Mouse (Mus musculus): ENCODE measurements at regions not wholly inside any gene's neighbourhood (a gene's known extent, or its start where the extent isn't known, plus 50 kb on each side); places are given as distances from the start of the nearest gene placed in this dataset.

GRCm38 (mm10) chr12:39938211-39938610 is 99.6 kb downstream of the Arl4a start:
- ATAC-seq (ENCODE audit: extremely low read depth, insufficient number of reproducible peaks, low FRiP score, poor library complexity, severe bottlenecking): no peak; the same call in 1 of the 2 replicates
- TF ChIP-seq TAL1 (conservative IDR thresholded peaks at IDR 0.05; ENCODE audit: low read depth, low read length) (no peak), GATA2 (IDR thresholded peaks at IDR 0.05; ENCODE audit: borderline replicate concordance, low read depth, low read length) (no peak), POLR2AphosphoS5 (IDR thresholded peaks at IDR 0.05; ENCODE audit: insufficient replicate concordance, low read depth, low read length) (no peak), CTCF (IDR thresholded peaks at IDR 0.05; ENCODE audit: low read depth, low read length) (no peak), GATA1 (IDR thresholded peaks at IDR 0.05; ENCODE audit: borderline replicate concordance, low read length) (no peak)
- Histone ChIP-seq H3K36me3 (replicated peaks) (no peaks in the 10 kb centered on the region), H3K4me1 (ENCODE audit: insufficient read depth, low read depth, low read length) (no peaks in the 10 kb centered on the region), H3K4me3 (ENCODE audit: low read depth, low read length) (no peak overlapping the region), H3K9me3 (replicated peaks) (no peaks in the 10 kb centered on the region), H3K27me3 (ENCODE audit: insufficient read depth, low read length) (no peaks in the 10 kb centered on the region)
- no peak for DNase-seq (ENCODE audit: low spot score)

- Histone ChIP-seq H3K27me3 (ENCODE audit: insufficient read depth, low read length) (no peaks in the 10 kb centered on the region), H3K9me3 (replicated peaks) (no peaks in the 10 kb centered on the region), H3K36me3 (replicated peaks) (no peaks in the 10 kb centered on the region), H3K4me1 (ENCODE audit: insufficient read depth, low read depth, low read length) (no peaks in the 10 kb centered on the region), H3K4me3 (ENCODE audit: low read depth, low read length) (no peak overlapping the region)
- no peak for ATAC-seq (ENCODE audit: extremely low read depth, insufficient number of reproducible peaks, low FRiP score, poor library complexity, severe bottlenecking)
- no peak for TF ChIP-seq POLR2AphosphoS5 (IDR thresholded peaks at IDR 0.05; ENCODE audit: insufficient replicate concordance, low read depth, low read length)
- TF ChIP-seq TAL1 (conservative IDR thresholded peaks at IDR 0.05; ENCODE audit: low read depth, low read length): no peak
- DNase-seq (ENCODE audit: low spot score): no peak
These were observed 101.5 kb downstream of the Arl4a start for GRCm38 (mm10) chr12:39936331-39936730.

GRCm38 (mm10) chr12:39935775-39936174 is 102.0 kb downstream of the Arl4a start:
- H3K27me3 ChIP-seq (ENCODE audit: insufficient read depth, low read length): no peaks in the 10 kb centered on the region
- DNase-seq (ENCODE audit: low spot score): no peak
- TF ChIP-seq GATA2 (IDR thresholded peaks at IDR 0.05; ENCODE audit: borderline replicate concordance, low read depth, low read length): no peak
- no peak for TF ChIP-seq CTCF (IDR thresholded peaks at IDR 0.05; ENCODE audit: low read depth, low read length)
- TF ChIP-seq TAL1 (conservative IDR thresholded peaks at IDR 0.05; ENCODE audit: low read depth, low read length): no peak
- no peak for TF ChIP-seq POLR2AphosphoS5 (IDR thresholded peaks at IDR 0.05; ENCODE audit: insufficient replicate concordance, low read depth, low read length)
- no peak for TF ChIP-seq GATA1 (IDR thresholded peaks at IDR 0.05; ENCODE audit: borderline replicate concordance, low read length)
- H3K4me1 ChIP-seq (ENCODE audit: insufficient read depth, low read depth, low read length): no peaks in the 10 kb centered on the region
- H3K36me3 ChIP-seq (replicated peaks): no peaks in the 10 kb centered on the region
- H3K4me3 ChIP-seq (ENCODE audit: low read depth, low read length): no peak overlapping the region
- no peak for ATAC-seq (ENCODE audit: extremely low read depth, insufficient number of reproducible peaks, low FRiP score, poor library complexity, severe bottlenecking)
- H3K9me3 ChIP-seq (replicated peaks): no peaks in the 10 kb centered on the region

GRCm38 (mm10) chr12:39934877-39935276 is 102.9 kb downstream of the Arl4a start:
- Histone ChIP-seq H3K36me3 (replicated peaks) (no peaks in the 10 kb centered on the region), H3K9me3 (replicated peaks) (no peaks in the 10 kb centered on the region), H3K4me1 (ENCODE audit: insufficient read depth, low read depth, low read length) (no peaks in the 10 kb centered on the region), H3K4me3 (ENCODE audit: low read depth, low read length) (no peak overlapping the region), H3K27me3 (ENCODE audit: insufficient read depth, low read length) (no peaks in the 10 kb centered on the region)
- DNase-seq (ENCODE audit: low spot score) (no peak), ATAC-seq (ENCODE audit: extremely low read depth, insufficient number of reproducible peaks, low FRiP score, poor library complexity, severe bottlenecking) (no peak)
- TF ChIP-seq CTCF (IDR thresholded peaks at IDR 0.05; ENCODE audit: low read depth, low read length) (no peak), GATA1 (IDR thresholded peaks at IDR 0.05; ENCODE audit: borderline replicate concordance, low read length) (no peak), TAL1 (conservative IDR thresholded peaks at IDR 0.05; ENCODE audit: low read depth, low read length) (no peak), GATA2 (IDR thresholded peaks at IDR 0.05; ENCODE audit: borderline replicate concordance, low read depth, low read length) (no peak), POLR2AphosphoS5 (IDR thresholded peaks at IDR 0.05; ENCODE audit: insufficient replicate concordance, low read depth, low read length) (no peak)

- H3K4me3 ChIP-seq (ENCODE audit: low read depth, low read length): no peak overlapping the region
- no peaks in the 10 kb centered on the region for H3K9me3 ChIP-seq (replicated peaks)
- ATAC-seq (ENCODE audit: extremely low read depth, insufficient number of reproducible peaks, low FRiP score, poor library complexity, severe bottlenecking) (no peak), DNase-seq (ENCODE audit: low spot score) (no peak)
- no peak for TF ChIP-seq CTCF (IDR thresholded peaks at IDR 0.05; ENCODE audit: low read depth, low read length)
- no peak for TF ChIP-seq GATA2 (IDR thresholded peaks at IDR 0.05; ENCODE audit: borderline replicate concordance, low read depth, low read length)
- TF ChIP-seq POLR2AphosphoS5 (IDR thresholded peaks at IDR 0.05; ENCODE audit: insufficient replicate concordance, low read depth, low read length): no peak
- no peak for TF ChIP-seq GATA1 (IDR thresholded peaks at IDR 0.05; ENCODE audit: borderline replicate concordance, low read length)
- no peak for TF ChIP-seq TAL1 (conservative IDR thresholded peaks at IDR 0.05; ENCODE audit: low read depth, low read length)
- no peaks in the 10 kb centered on the region for H3K36me3 ChIP-seq (replicated peaks)
- H3K4me1 ChIP-seq (ENCODE audit: insufficient read depth, low read depth, low read length): no peaks in the 10 kb centered on the region
- H3K27me3 ChIP-seq (ENCODE audit: insufficient read depth, low read length): no peaks in the 10 kb centered on the region; the same call in 1 of the 2 replicates
These were observed 106.6 kb downstream of the Arl4a start for GRCm38 (mm10) chr12:39931251-39931650.

- no peaks in the 10 kb centered on the region; the same call in 1 of the 2 replicates for H3K27me3 ChIP-seq (ENCODE audit: insufficient read depth, low read length)
- ATAC-seq (ENCODE audit: extremely low read depth, insufficient number of reproducible peaks, low FRiP score, poor library complexity, severe bottlenecking) (no peak), DNase-seq (ENCODE audit: low spot score) (no peak)
- TF ChIP-seq POLR2AphosphoS5 (IDR thresholded peaks at IDR 0.05; ENCODE audit: insufficient replicate concordance, low read depth, low read length): no peak
- TF ChIP-seq TAL1 (conservative IDR thresholded peaks at IDR 0.05; ENCODE audit: low read depth, low read length): no peak
- no peak for TF ChIP-seq CTCF (IDR thresholded peaks at IDR 0.05; ENCODE audit: low read depth, low read length)
- TF ChIP-seq GATA2 (IDR thresholded peaks at IDR 0.05; ENCODE audit: borderline replicate concordance, low read depth, low read length): no peak
- TF ChIP-seq GATA1 (IDR thresholded peaks at IDR 0.05; ENCODE audit: borderline replicate concordance, low read length): no peak
- H3K4me3 ChIP-seq (ENCODE audit: low read depth, low read length): no peak overlapping the region
- no peaks in the 10 kb centered on the region for H3K9me3 ChIP-seq (replicated peaks)
- no peaks in the 10 kb centered on the region for H3K4me1 ChIP-seq (ENCODE audit: insufficient read depth, low read depth, low read length)
- no peaks in the 10 kb centered on the region for H3K36me3 ChIP-seq (replicated peaks)
These were observed 109.9 kb downstream of the Arl4a start for GRCm38 (mm10) chr12:39927902-39928301.

Data from G1E (cell line).